8 mouse cellular contexts compared by ENCODE assay signal in genomic region chr1:37448361-37449095, GRCm38 (mm10). TPM values are rescaled to one million over a fixed set of nuclear protein-coding genes. Genes with fewer than 3 reads are reported as not detected.
A peak's percentile ranks its signal among the peaks of the same experiment; 100 is the strongest.
DNase-seq lines count a peak whose midpoint lies in the region; TF ChIP-seq lines count a peak whose summit lies in the region.
"Had no signal": no experiment of that assay in that cellular context is flagged by ENCODE, and none has a peak within 500 bp of the region (broad histone marks: within the 10 kb centered on the region; RNA-seq: fewer than 3 reads in every experiment).

No protein-coding gene starts in this region.

- H3K9me3 ChIP-seq in MEL (replicated peaks; ENCODE audit: insufficient read depth, low read length) = no peaks in the 10 kb centered on the region
- H3K9me3 ChIP-seq: megakaryocyte, embryonic 14.5 days had no signal

- no peak overlapping the region for H3K9ac ChIP-seq in MEL (ENCODE audit: control insufficient read depth, low read depth, low read length, poor library complexity, severe bottlenecking)

- no peak overlapping the region for H3K27ac ChIP-seq in MEL (ENCODE audit: control insufficient read depth, low read depth, low read length)

- H3K36me3 ChIP-seq in MEL (ENCODE audit: control insufficient read depth in 1 of 2, insufficient read depth in 2 of 2, low read length in 2 of 2) = no peaks in the 10 kb centered on the region
- H3K36me3 ChIP-seq in splenic B cell, adult 2 months (ENCODE audit: control insufficient read depth, insufficient read depth, low read length, poor library complexity, severe bottlenecking) = peaks cover 20% of the 10 kb centered on the region

- H3K4me3 ChIP-seq in MEL (ENCODE audit: control insufficient read depth in 1 of 2, insufficient read depth in 1 of 2, low read depth in 2 of 2, low read length in 2 of 2) = no peak overlapping the region
- H3K4me3 ChIP-seq in lung, adult 2 months (replicated peaks; ENCODE audit: extremely low read depth, low read depth, low read length) = no peak overlapping the region
- H3K4me3 ChIP-seq: megakaryocyte, embryonic 14.5 days had no signal

- H3K79me2 ChIP-seq in MEL (ENCODE audit: control insufficient read depth, insufficient read depth, low read length, poor library complexity) = no peaks in the 10 kb centered on the region

- TF ChIP-seq RAD21 in MEL (IDR thresholded peaks at IDR 0.05; ENCODE audit: low read depth, low read length) = peak; percentile 73

- 73% methylated on average over 10 of the region's 10 CpGs for WGBS in lung, adult 2 months

- TF ChIP-seq POLR2A in MEL (IDR thresholded peaks at IDR 0.05; ENCODE audit: control insufficient read depth in 1 of 2, insufficient read depth in 1 of 2, low read depth in 1 of 2, low read length in 2 of 2, poor library complexity in 1 of 2) = no peak
- TF ChIP-seq POLR2A in lung, adult 2 months (IDR thresholded peaks at IDR 0.05; ENCODE audit: borderline replicate concordance, extremely low read depth, low read depth, low read length) = no peak

- H3K4me1 ChIP-seq in MEL (ENCODE audit: control insufficient read depth in 1 of 2, insufficient read depth in 2 of 2, low read length in 2 of 2) = no peaks in the 10 kb centered on the region
- H3K4me1 ChIP-seq in lung, adult 2 months (ENCODE audit: control insufficient read depth, insufficient read depth, low read length) = no peaks in the 10 kb centered on the region

- peak; percentile 45 to 70 for DNase-seq in left cerebral cortex, adult 18-20 months (ENCODE audit: low spot score in 2 of 2)
- DNase-seq in left cerebral cortex, adult 8-10 months (ENCODE audit: low spot score in 2 of 2) = no peak
- peak; percentile 71 for DNase-seq in MEL (ENCODE audit: low read depth, low spot score)
- peak; percentile 85 for DNase-seq in adrenal gland, postnatal 14 days
- DNase-seq in gastrocnemius, postnatal 10 days = peak; percentile 76
- peak; percentile 50 for DNase-seq in lung, adult 2 months
- peak; percentile 79 for DNase-seq in splenic B cell, adult 2 months (ENCODE audit: low read depth, low spot score)

- no peak for TF ChIP-seq EP300 in MEL (IDR thresholded peaks at IDR 0.05; ENCODE audit: low read depth in 1 of 2, low read length in 2 of 2)

- peak; percentile 71 to 89 (median 81) for TF ChIP-seq CTCF in MEL (IDR thresholded peaks at IDR 0.05 in 2 of 3, conservative IDR thresholded peaks at IDR 0.05 in 1 of 3; ENCODE audit: control insufficient read depth in 1 of 3, insufficient read depth in 1 of 3, low read depth in 2 of 3, low read length in 3 of 3, poor library complexity in 1 of 3, severe bottlenecking in 1 of 3)
- TF ChIP-seq CTCF in lung, adult 2 months (IDR thresholded peaks at IDR 0.05; ENCODE audit: insufficient read depth, low read length) = no peak

- H3K27me3 ChIP-seq in MEL (ENCODE audit: control insufficient read depth in 1 of 2, insufficient read depth in 2 of 2, low read length in 2 of 2) = no peaks in the 10 kb centered on the region
- no peaks in the 10 kb centered on the region for H3K27me3 ChIP-seq in splenic B cell, adult 2 months (ENCODE audit: control insufficient read depth, insufficient read depth, low read length, poor library complexity, severe bottlenecking)
- H3K27me3 ChIP-seq: megakaryocyte, embryonic 14.5 days had no signal

TF ChIP-seq in MEL, 35 proteins besides CTCF, POLR2A, EP300 and RAD21:
- TF ChIP-seq MYC (IDR thresholded peaks at IDR 0.05; ENCODE audit: low read depth, low read length) (no peak), ZC3H11A (IDR thresholded peaks at IDR 0.05; ENCODE audit: low read depth, low read length) (peak; percentile 71), SMC3 (IDR thresholded peaks at IDR 0.05; ENCODE audit: low read depth, low read length) (peak; percentile 97)
TF ChIP-seq in MEL: peak in this region for 2.

RNA-seq across cellular contexts. Expression of gene Unc50, which starts 18.6 kb away (rescaled TPM):
- total RNA-seq in left cerebral cortex, adult 18-20 months (2021) = 10 to 100 TPM; 58.5 to 59.5 TPM
- total RNA-seq in left cerebral cortex, adult 8-10 months (2022) = 10 to 100 TPM; 52.7 to 71.7 (median 57.1) TPM
- total RNA-seq in MEL (2012; rRNA removed) = 56.4 and 62.3 TPM in 2 replicates
- 100 to 1,000 TPM in 1 of 2 experiments, 10 to 100 TPM in 1; 61.8 to 609 TPM for polyA plus RNA-seq in MEL (2012; ENCODE audit: insufficient read depth in 1 of 2, insufficient read length in 2 of 2, low read depth in 1 of 2, low replicate concordance in 2 of 2, missing spikeins in 1 of 2)
- 60.5 and 66.7 TPM in 2 replicates for total RNA-seq in adrenal gland, postnatal 14 days (2021)
- 10 to 100 TPM; 25.8 to 28.0 TPM for total RNA-seq in gastrocnemius, postnatal 10 days (2021)
- 56.0 and 58.6 TPM in 2 replicates for polyA plus RNA-seq in lung, adult 2 months (2012; rRNA removed)

RNA-seq across cellular contexts. Expression of gene Coa5, which starts 18.6 kb away (rescaled TPM):
- 10 to 100 TPM; 66.0 to 66.1 TPM for total RNA-seq in left cerebral cortex, adult 18-20 months (2021)
- 10 to 100 TPM; 63.5 to 76.8 (median 70.0) TPM for total RNA-seq in left cerebral cortex, adult 8-10 months (2022)
- total RNA-seq in MEL (2012; rRNA removed) = 26.7 and 31.4 TPM in 2 replicates
- polyA plus RNA-seq in MEL (2012; ENCODE audit: insufficient read depth in 1 of 2, insufficient read length in 2 of 2, low read depth in 1 of 2, low replicate concordance in 2 of 2, missing spikeins in 1 of 2) = 10 to 100 TPM in 1 of 2 experiments, not detected in 1; 34.5 TPM
- 95.9 and 97.8 TPM in 2 replicates for total RNA-seq in adrenal gland, postnatal 14 days (2021)
- total RNA-seq in gastrocnemius, postnatal 10 days (2021) = 100 to 1,000 TPM in 1 of 2 experiments, 10 to 100 TPM in 1; 92.3 to 105 TPM
- 27.0 and 45.0 TPM in 2 replicates for polyA plus RNA-seq in lung, adult 2 months (2012; rRNA removed)

Comparison
In these comparisons a context has a peak if more than half of its experiments do, and no peak if none do; other contexts are left out.
1. DNase-seq: peak in left cerebral cortex, adult 18-20 months (2 of 2), MEL (single experiment), adrenal gland, postnatal 14 days (single experiment), gastrocnemius, postnatal 10 days (single experiment), lung, adult 2 months (single experiment) and splenic B cell, adult 2 months (single experiment); none in left cerebral cortex, adult 8-10 months (0 of 2).